Mouse (Mus musculus) T-cell, adult 2 months (primary cell): ENCODE measurements around the gene Rtl4.

ENCODE experiments used
- DNase-seq: peaks from one replicate; pipeline ENCODE4 v3.0.0; 2022; ENCODE audit warnings: low spot score

Gene Rtl4

DNA sequence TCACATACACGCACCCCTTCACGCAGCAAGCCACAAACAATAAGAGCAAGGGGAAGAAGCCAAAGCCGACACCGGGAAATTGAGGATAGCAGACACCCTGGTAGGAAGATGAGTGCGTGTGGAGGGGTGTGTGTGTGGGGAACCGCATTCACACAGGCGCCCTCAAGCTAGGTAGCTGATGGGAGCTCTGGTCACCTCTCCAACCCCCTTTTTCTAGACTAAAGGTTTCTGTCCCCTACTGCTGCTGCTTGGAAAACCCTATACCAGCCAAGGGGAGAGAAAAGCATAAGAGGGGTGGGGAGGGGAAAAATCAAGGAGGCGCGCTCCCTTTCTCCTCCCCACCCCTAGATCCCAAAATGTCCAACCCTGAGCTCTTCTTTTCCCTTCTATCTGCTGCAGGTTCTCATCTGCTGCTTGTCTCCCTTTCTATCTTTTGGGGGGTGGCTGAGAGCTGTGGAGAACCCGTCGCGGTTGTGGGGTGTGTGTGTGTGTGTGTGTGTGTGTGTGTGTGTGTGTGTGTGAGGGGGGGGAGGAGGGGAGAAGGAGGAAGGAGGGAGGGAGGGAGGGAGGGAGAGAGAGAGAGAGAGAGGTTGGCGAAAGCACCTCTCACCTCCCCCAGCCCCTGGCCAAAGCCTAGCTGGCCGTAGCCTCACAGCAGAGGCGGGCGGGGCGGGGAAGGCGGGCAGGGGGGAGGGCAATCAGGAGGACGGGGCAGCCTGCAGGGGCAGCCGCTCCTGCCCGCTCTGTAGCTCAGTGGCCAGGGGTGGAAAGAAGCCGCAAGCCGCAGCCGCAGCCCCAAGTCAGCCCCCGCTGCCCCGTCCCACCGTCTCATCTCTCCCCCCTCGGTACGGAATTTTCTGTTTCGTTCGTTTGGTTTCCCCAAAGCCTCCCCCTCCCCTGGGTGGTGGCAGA, at the start of gene Rtl4:
Rtl4 (plus strand) TSS at position 701 of the 912 bp plus-strand sequence.
- no peak for DNase-seq

DNA sequence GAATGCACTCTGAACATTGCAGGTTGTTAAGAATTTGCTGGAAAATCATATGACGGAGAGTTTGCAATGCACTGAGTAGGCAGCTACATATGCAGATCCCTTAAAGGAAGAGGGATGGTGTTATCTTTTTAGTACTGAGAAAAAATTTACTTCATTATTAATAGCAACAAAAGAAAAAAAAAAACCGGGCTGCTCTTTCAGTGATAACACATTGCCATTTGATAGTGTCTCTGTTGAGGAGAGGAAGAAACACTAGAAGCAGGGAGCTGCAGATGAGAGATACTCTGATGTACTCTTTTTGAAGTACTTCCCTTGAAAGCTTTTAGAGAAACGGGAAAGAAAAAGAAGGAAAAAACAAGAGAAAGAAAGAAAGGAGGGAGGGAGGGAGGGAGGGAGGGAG, 44.0 kb upstream of the Rtl4 start:
- no peak for DNase-seq

DNA sequence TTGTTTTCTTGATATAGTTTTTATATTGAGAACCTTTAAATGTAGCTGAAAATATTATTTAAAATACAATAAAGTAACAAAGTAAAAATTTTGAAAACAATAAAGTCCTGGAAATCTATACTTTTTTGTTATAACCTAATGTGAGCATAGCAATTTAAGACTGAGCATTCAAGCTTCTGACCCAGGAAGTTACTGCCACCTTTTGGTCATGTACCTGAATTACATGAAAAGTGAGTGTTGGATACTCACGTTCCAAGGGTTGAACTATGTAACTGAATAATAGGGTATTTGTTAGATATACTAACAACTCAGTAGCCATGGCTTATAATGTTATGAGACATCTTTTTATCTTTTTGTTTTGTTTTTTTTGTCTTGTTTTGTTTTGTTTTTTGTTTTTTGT, 43.3 kb upstream of the Rtl4 start:
- DNase-seq = peak; percentile 1

- no peak for DNase-seq
These were observed 36.5 kb upstream of the Rtl4 start for GRCm38 (mm10) chrX:144652196-144652595.

DNA sequence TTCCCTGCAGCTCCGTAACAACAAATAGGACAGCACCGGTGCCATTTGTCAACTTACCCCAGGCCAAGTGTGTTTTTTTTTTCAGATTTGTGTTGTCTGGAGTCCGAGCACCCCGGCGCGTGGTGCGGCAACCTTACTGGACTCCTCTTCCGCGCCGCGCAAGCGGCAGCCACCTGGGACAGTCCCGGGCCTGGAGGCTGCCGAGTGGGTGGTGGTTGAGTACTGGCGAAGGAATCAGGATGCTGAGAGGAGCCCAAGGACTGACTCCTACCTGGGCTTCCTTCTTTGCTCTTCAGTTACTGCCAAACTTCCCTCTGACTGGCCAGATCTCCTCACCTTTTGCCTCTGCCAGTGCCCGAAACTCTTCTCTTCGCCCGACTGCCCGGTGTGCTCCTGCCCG, 965 bp upstream of the Rtl4 start:
- DNase-seq = no peak

GRCm38 (mm10) chrX:144688142-144688206, 733 bp upstream of the Rtl4 start, which contains the start of gene Trpc5:
Gene Trpc5, minus strand, starts transcription at chrX:144688180.
- DNase-seq = no peak

- no peak for DNase-seq
These were observed 582 bp downstream of the Rtl4 start for GRCm38 (mm10) chrX:144689119-144689858.

GRCm38 (mm10) chrX:144689859-144690181, 1.1 kb downstream of the Rtl4 start:
- DNase-seq = no peak

GRCm38 (mm10) chrX:144716330-144716729, 27.6 kb downstream of the Rtl4 start:
- no peak for DNase-seq

- DNase-seq = no peak
These were observed 58.9 kb downstream of the Rtl4 start for GRCm38 (mm10) chrX:144747528-144748049.

DNA sequence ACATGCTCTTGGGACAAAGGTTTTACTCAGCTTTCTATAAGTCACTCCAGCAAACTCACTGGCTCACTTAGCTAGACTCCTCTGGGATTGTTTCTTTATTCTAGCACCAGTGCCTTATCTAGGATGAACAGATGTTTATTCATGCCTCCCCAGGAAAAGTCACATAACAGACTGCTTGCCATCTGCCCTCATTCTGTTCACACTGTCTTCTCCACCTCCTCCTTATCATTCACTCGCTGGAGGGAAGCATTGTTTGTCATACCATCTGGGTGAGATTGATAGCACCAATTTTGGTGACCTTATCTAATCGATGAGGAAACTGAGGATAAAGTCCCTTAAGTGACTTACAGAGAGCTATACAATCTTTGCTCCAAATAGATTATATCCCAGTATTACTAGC, 298.3 kb downstream of the Rtl4 start:
- DNase-seq = no peak

DNA sequence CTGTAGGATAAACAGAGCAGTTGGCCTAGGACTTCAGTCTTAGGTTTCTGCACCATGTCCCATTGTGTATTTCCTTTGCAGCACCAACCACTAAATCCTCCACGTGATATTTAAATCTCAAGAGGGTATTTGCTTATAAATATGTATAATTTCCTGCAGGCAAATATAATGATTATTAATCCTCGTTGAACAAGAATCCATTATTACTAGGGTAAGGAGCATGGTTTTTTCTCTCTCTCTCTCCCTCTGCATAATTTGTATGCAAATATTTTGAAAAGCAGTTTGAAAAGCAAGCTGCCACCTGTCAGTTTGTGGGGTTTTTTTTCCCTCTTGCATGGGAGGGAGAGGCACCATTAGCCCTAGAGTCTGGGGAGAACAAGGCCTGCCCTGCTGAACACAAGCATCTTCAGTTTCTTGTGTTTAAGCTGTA, 376.8 kb downstream of the Rtl4 start:
- no peak for DNase-seq

- DNase-seq = no peak
These were observed 401.1 kb downstream of the Rtl4 start for GRCm38 (mm10) chrX:145089802-145090201.

- DNase-seq = no peak
These were observed 401.7 kb downstream of the Rtl4 start for GRCm38 (mm10) chrX:145090360-145090759.

DNA sequence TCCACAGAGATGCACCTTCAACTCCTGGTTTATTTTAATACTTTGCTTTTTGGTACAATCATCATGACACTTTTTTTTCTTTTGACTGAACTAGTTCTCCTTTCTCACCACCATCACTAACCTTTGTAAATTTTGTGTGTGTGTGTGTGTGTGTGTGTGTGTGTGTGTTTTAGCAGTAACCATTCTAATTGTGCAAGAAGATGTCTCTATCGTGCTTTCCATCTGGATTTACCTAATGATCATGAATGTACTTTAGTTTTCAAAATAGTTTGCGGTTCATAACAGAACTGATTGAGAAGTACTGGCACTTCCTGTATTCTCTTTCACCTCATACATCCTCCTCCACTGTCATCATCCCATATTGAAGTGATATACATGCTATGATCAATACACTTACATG, 402.3 kb downstream of the Rtl4 start:
- DNase-seq = no peak
